Mouse (Mus musculus) testis, postnatal 10 days (tissue): Measurements from ENCODE around the gene Slc8a3.
"Not testable (repeated sequence)": the region's sequence is repeated elsewhere in the genome, so short reads cannot be mapped to it uniquely, and the experiment has no call there.

Source experiments
- DNase-seq: peaks from one replicate; pipeline ENCODE4 v3.0.0; 2021; ENCODE audit warnings: low spot score

Gene Slc8a3

DNA sequence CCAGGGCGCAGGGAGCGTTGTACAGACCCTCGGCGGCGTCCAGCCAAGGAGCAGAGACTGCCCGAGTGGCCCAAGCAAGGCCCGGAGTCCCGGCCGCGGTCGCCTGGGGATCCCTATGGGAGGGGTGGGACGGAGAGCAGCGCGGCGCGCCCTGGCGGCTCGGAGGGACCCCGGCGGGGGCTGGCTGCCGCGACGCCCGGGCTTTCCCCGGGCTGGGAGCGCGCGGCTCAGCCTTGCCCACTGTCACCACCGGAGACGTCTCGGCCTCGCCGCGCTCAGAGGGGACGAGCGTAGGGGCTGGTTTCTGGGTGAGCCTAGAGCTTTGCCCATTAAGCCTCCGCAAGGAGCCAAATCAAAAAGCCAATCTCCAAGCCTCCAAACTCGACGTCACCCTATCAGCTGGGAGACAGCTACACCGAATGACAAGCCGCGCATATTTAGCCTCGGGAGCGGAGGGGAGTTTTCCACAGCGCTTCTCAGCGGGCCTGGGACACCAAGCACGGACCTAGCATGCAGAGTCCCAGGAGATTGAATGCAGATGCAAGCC, at the start of gene Slc8a3:
Gene Slc8a3, minus strand, starts transcription at position 306 of the 547 bp plus-strand sequence.
- peak; percentile 49 for DNase-seq

DNA sequence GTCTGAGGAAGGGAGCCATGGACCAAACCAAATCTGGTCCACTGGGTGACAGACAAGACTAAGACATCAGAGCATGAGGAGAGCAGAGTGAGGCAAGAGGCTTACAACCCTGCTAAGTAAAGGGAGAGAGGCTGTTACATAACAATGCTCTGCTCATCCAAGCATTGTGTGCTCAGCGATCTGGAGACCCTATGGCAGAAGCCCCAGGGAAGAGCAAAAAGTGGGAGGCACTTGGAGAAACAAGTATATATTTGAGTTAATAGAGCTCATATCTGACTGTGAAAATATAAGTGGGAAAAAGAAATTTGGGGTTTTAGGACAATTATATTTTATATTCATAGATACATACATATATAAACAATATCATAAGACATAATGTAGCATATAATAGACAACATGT, 46.4 kb upstream of the Slc8a3 start, which contains the start of gene Gm4787:
Gene Gm4787, minus strand, starts transcription at position 101 of the 400 bp plus-strand sequence.
- not testable (repeated sequence) for DNase-seq

GRCm38 (mm10) chr12:81333841-81334240, 861 bp upstream of the Slc8a3 start:
- no peak for DNase-seq

GRCm38 (mm10) chr12:81331937-81332874, 774 bp downstream of the Slc8a3 start:
- DNase-seq: peak; percentile 45

GRCm38 (mm10) chr12:81331046-81331638, 1.8 kb downstream of the Slc8a3 start:
- DNase-seq: no peak

DNA sequence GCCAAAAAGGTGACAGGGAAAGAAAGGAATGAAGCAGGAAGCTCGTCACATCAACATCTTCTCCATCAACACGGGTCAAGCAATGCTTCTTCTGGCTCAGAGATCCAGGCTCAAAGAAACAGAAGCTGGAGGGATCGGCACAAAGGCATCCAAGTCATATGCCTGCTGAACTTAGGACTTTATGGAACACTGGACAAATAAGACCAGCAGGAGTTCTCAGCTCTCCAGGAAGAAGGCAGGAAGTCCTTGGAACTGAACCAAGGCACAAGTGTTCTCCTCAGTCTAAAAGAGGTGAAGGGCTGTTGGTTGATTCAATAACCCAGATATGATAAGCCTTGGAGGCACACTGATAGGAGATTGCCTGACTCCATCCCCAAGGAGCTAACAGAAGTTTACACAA, 8.0 kb downstream of the Slc8a3 start:
- DNase-seq: no peak

DNA sequence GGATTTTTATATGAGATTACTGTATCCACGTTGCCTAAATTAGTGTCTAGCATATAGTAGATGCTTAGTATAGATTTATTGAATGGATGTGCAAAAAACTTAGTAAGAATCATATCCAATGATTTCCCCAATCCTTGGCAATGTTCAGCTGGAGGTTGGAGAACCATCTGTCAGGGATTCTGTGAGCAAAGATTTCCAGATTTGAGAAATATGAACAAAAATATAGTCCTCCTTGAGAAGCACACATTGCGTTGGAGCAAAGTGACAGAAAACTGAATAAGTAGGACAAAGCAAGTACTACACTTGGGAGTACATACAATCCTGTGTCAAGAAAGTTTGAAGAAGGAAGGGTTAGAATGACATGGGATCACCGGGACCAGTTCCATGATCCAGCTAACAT, 8.9 kb downstream of the Slc8a3 start:
- no peak for DNase-seq

DNA sequence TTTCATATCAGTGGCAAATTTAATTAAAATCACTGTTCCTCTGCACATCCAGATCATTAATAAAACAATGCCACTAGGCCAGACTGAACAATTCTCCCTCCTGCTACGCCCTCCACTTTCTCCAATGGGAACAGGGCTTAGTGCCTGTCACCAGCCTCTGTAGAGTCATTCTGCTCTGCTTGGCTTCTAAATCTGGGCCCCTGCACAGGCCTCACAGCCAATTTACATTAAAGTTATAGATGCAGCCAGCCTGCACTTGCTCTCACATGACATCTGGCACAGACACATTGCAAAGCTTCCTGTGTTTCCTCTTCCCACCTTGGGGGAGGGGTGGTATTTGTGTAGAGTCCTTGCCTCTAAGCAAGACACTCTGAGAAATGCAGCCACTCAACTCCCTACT, 12.0 kb downstream of the Slc8a3 start:
- DNase-seq: no peak

DNA sequence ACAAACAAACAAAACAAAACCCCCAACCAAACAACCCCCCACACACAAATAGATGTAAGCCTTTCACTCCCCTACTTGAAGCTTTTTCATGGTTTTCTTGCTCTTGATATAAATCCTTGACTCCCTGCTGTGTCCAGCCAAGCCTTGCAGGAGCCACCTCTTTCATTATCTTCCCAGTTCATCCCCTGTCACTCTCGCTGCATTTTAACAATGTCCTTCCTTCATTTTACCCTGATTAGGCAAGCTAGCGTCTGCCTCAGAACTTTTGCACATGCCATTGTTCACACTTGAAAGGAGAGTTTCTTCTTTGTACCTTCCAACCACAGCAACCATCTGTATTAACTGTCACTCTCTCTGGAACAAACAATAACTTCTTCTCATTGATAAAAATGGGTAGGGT, 15.2 kb downstream of the Slc8a3 start:
- DNase-seq: no peak

DNA sequence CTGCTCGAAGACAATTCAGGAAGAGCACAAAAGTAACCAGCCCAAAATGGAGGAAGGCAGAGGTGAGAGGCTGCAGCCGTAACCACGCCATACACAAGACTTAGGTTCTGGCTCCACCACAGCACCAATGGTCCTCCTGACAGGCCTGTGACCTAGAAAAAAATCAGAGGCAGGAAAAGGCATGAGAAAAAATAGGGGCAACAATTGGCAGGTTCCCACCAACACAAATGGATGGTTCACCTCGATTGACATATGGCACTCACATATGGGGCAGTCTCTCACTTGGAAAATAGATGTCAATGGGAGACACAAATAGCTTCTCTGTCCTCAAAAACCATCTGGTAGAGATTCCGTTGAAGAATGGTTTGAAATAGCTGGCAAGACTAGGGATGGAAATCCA, 17.0 kb downstream of the Slc8a3 start:
- no peak for DNase-seq

DNA sequence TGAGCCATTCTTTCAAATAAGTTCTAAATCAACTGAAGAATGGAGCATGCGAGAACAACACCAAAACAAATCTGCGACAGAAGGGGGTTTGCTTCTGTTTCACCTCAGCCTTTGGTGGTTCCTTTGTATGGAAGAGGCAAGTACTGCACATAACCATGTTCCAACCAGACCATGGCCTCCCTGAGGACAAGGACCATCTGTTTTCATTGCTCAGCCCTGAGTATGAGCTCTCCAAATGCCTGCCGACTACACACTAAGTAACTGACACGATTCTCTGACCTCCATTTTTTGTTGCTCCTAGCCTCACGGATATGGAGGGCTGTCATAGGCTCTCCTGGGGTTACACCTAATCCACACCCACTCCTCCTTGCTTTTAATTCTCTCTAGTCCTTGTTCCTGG, 29.4 kb downstream of the Slc8a3 start:
- DNase-seq: no peak

- DNase-seq: no peak
These were observed 38.4 kb downstream of the Slc8a3 start for GRCm38 (mm10) chr12:81294613-81295012.

DNA sequence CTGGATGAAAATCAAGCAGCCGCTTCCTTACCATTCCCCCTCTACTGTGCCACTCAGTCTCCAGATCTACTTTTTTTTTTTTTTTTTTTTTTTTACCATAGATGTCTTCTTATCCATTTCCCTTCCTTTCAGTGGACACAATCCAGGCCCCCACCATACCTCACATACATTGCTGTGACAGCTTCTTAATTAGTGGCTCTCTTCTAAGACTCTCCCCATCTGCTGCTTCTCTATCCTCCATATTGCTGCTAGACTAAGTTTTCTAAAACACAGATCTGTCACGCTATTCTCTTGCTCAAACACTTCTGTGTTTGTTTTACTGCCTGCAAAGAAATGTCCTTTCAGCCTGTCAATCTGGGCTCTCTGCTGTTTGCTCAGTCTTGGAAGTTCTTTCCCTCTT, 54.9 kb downstream of the Slc8a3 start:
- no peak for DNase-seq

DNA sequence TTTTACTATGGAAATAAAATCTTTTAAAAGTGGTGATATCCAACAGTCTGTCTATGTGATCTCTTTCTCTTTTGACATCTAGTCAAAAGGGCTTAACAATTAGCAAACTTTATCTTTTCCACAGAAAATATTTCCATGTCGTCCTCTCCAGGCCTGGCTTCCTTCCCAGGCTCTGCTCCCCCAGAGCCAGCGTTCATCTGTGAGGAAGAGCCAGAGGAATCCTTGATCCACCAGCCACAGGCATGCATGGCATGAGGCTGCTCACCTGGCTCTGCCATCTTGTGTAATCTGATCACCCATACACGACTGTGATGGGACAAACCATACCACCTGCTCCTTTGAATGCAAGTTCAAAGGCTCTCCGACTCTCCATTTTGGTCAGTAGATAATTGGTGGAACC, 58.4 kb downstream of the Slc8a3 start:
- DNase-seq: no peak

- no peak for DNase-seq
These were observed 59.6 kb downstream of the Slc8a3 start for GRCm38 (mm10) chr12:81273333-81273732.

GRCm38 (mm10) chr12:81269246-81269645, 63.7 kb downstream of the Slc8a3 start:
- DNase-seq: no peak

GRCm38 (mm10) chr12:81262821-81263220, 70.2 kb downstream of the Slc8a3 start:
- no peak for DNase-seq

- DNase-seq: no peak
These were observed 74.8 kb downstream of the Slc8a3 start for GRCm38 (mm10) chr12:81258215-81258614.

DNA sequence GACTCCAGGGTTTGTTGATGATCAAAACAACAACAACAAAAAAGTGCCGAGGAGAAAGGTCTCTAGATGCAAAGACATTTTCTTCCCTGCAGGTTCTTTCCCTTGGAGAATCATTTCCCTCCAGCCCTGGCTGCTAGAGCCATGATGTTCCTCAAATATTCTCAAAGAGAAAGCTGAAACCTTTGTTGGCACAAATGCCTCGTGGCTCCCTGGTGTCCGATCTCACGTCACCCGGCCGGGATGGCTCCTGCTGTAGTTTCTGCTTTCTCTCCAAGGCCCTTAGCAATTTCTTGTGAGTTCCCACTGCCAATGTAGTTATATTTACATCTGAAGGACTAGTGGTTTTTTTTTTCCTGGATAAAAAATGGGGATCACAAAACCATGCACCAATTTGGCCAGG, 87.6 kb downstream of the Slc8a3 start:
- no peak for DNase-seq

- DNase-seq: no peak
These were observed 88.0 kb downstream of the Slc8a3 start for GRCm38 (mm10) chr12:81244954-81245353.

GRCm38 (mm10) chr12:81244492-81244891, 88.5 kb downstream of the Slc8a3 start:
- no peak for DNase-seq

- DNase-seq: no peak
These were observed 91.3 kb downstream of the Slc8a3 start for GRCm38 (mm10) chr12:81241676-81242075.

DNA sequence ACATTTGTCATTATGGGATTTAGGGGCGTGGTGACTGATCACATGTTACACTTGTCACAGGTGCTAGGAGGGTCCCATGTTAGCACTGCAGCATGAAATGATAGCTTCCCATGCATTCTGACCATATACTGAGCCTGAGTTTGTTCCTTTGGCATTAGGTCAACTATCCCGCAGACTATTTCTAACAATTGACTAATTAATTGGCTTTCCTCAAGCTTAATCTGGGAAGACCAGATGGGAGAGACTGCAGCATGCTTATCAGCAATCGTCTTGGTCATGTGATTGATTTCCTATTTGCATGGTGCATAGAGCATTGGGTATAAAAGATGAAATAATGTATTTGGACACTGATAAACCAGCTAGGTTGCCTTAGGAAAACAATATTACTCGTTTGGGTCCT, 91.9 kb downstream of the Slc8a3 start:
- no peak for DNase-seq
